Mouse (Mus musculus) hindbrain, postnatal 0 days (tissue): ENCODE measurements around the gene Npy. TPM values are rescaled to one million over a fixed set of nuclear protein-coding genes. Genes with fewer than 3 reads are reported as not detected.

Source experiments
- ATAC-seq: fragments of 200-750 bp; cut with Nextera tagmentation; 2 replicates; pipeline ENCODE4 v1.8.0; 2017; ENCODE audit warnings: mild to moderate bottlenecking, moderate TSS enrichment, moderate library complexity
- DNase-seq: peaks from one replicate; pipeline ENCODE4 v3.0.0-alpha.2; 2015; ENCODE audit warnings: low spot score
- H3K27ac ChIP-seq: fragments of 300-500 bp; sonication (generic); 2 replicates; pipeline ENCODE4 v1.5.1; 2014; ENCODE audit warnings: mild to moderate bottlenecking
- H3K27me3 ChIP-seq: fragments of 300-500 bp; sonication (generic); 2 replicates; pipeline ENCODE4 v1.6.1; 2014; ENCODE audit warnings: low read length, mixed read lengths; ENCODE audit not compliant: insufficient read depth
- H3K36me3 ChIP-seq: fragments of 300-500 bp; sonication (generic); 2 replicates; pipeline ENCODE4 v1.6.1; 2014; ENCODE audit warnings: low read length, mixed read lengths; ENCODE audit not compliant: insufficient read depth
- H3K4me1 ChIP-seq: fragments of 300-500 bp; sonication (generic); 2 replicates; pipeline ENCODE4 v1.6.1; 2014; ENCODE audit warnings: antibody characterized with exemption, low read length, mixed read lengths; ENCODE audit not compliant: insufficient read depth
- H3K4me2 ChIP-seq: fragments of 300-500 bp; sonication (generic); 2 replicates; pipeline ENCODE4 v1.6.1; 2014; ENCODE audit warnings: low read depth, mild to moderate bottlenecking, low read length, moderate library complexity, mixed read lengths
- H3K4me3 ChIP-seq: fragments of 300-500 bp; sonication (generic); 2 replicates; pipeline ENCODE4 v1.5.1; 2014; ENCODE audit warnings: low read length
- H3K9ac ChIP-seq: fragments of 300-500 bp; sonication (generic); replicated peaks from 2 replicates; pipeline ENCODE4 v1.6.1; 2014; ENCODE audit warnings: mild to moderate bottlenecking, low read length, moderate library complexity, mixed read lengths
- H3K9me3 ChIP-seq: fragments of 300-500 bp; sonication (generic); 2 replicates; pipeline ENCODE4 v1.6.1; 2016; ENCODE audit warnings: low read length, mixed read lengths
- CTCF ChIP-seq: IDR thresholded peaks from 2 replicates; pipeline ENCODE4 v1.5.1; 2016; ENCODE audit warnings: antibody characterized with exemption, control low read depth, low read depth
- WGBS: fragments of 180-500 bp; shearing (Covaris S2); extraction: QIAGEN DNeasy Blood & Tissue Kit; methylation state at CpG from one replicate; pipeline ENCODE4 v1.1.7; 2014; 5-methylcytosine and 5-hydroxymethylcytosine counted together
- polyA plus RNA-seq: library from polyadenylated mRNA; unstranded; fragments of >200 nt; fragmentation: Nextera tagmentation; extraction: Ambion mirVana; gene quantifications from 2 replicates; pipeline ENCODE4 v1.2.1, GENCODE M21; 2015
- total RNA-seq: library from RNA; depleted of rRNA; stranded (reverse); fragments of >200 nt; gene quantifications from 2 replicates; pipeline ENCODE4 v1.2.3, GENCODE M21; 2014

Npy gene
- total and polyA plus RNA-seq, 2 experiments from 2014 or later, result 117 to 120 TPM

DNA sequence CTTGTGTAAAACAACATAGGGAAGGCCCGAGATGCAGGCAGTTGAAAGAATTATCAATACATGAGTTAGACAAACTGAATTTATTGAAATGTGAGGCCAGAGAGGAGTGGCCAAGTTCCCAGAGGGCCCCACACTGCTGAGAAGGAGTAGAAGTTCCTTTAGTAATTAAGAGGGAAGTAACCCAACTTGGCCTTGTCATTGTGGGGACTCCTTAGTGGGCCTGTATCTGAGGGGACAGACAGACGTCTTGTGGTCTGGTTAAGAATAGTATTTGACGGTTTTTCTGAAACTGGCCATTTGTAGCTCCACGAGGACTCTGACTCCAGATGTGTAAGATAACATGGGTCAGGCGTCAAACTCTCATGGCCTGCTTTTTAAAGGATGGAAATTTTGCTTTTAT is 40.7 kb upstream of the Npy start:
- H3K4me1 ChIP-seq, result peaks cover 4% of the 10 kb centered on the region; the same call in 1 of the 2 replicates
- no peak for TF ChIP-seq CTCF
- no peaks in the 10 kb centered on the region for H3K9me3 ChIP-seq
- no peak for ATAC-seq
- no peak for DNase-seq
- no peak overlapping the region for H3K4me2 ChIP-seq
- WGBS, result 84% methylated on average over 5 of the region's 5 CpGs
- H3K36me3 ChIP-seq, result no peaks in the 10 kb centered on the region
- H3K4me3 ChIP-seq, result no peak overlapping the region
- no peak overlapping the region for H3K27ac ChIP-seq
- no peaks in the 10 kb centered on the region for H3K27me3 ChIP-seq
- H3K9ac ChIP-seq, result no peak overlapping the region

DNA sequence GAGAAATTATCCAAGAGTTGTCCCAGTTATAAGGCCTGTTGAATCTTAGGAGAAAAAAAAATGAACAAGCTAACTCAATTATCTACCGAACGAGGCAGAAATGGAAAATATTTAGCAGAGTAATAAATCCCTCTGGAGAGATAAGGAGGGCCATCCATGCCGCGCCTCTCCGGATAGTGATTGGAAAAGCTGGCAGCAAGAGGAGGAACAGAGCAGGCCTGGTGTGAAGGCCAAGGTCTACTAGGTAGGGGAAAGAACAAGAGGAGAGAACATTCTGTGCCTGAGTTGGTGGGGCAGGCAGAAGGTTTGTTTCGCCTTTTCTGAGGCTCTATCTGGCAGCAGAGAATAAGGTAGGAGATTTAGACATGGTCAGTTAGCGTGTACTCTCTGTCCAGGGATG is 39.8 kb upstream of the Npy start:
- DNase-seq, result no peak
- Histone ChIP-seq H3K4me1 (peaks cover 4% of the 10 kb centered on the region; the same call in 1 of the 2 replicates), H3K27me3 (no peaks in the 10 kb centered on the region), H3K27ac (no peak overlapping the region), H3K9ac (no peak overlapping the region), H3K9me3 (no peaks in the 10 kb centered on the region), H3K4me2 (no peak overlapping the region), H3K4me3 (no peak overlapping the region), H3K36me3 (no peaks in the 10 kb centered on the region)
- no peak for TF ChIP-seq CTCF
- ATAC-seq, result no peak
- 90% methylated on average over 7 of the region's 7 CpGs for WGBS

DNA sequence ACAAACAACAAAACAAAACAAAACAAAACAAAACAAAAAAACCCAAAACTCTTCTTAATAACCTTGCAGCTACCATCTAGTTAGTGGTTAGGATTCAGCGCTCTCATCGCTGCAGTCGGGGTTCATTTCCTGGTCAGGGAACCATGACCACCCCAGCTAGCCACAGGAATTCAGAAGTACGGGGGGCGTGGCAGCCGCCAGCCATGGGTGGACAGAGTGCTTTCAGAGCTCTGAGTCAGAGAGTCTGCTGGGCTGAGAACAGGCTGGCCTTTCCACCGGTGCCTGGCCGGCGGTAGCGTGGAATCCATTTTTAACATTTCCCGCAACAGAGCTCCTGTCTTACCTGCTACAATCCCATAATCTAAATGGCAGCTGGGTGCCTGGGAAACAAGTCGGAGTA is 30.0 kb upstream of the Npy start:
- 70% methylated on average over 12 of the region's 12 CpGs for WGBS

DNA sequence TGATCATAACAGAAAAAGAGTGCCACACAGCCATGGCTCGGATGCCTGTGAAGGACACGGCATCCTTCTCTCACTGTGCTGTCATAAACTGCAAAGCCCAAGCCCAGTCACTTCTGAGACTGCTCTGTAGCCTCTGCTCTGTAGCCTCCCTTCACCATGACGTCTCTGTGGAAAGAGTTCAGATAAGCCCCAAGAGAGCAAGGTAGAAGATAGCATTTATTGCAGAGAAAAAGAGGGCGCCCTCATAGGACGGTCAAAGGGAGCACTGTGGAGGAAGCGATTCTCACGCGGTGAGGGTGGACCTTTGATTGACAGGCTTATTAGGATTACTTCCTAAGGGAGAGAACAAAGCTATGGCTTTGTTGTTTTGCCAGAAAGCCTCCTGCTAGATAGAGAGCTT is 18.4 kb upstream of the Npy start:
- WGBS, result 47% methylated on average over 8 of the region's 8 CpGs

More for the DNA sequence above, 30.0 kb upstream of the Npy start:
- no peaks in the 10 kb centered on the region for H3K9me3 ChIP-seq
- DNase-seq (no peak), ATAC-seq (no peak)
- no peak for TF ChIP-seq CTCF
- no peaks in the 10 kb centered on the region for H3K4me1 ChIP-seq
- H3K9ac ChIP-seq, result no peak overlapping the region
- no peaks in the 10 kb centered on the region for H3K27me3 ChIP-seq
- H3K4me3 ChIP-seq, result no peak overlapping the region
- no peak overlapping the region for H3K4me2 ChIP-seq
- H3K27ac ChIP-seq, result no peak overlapping the region
- H3K36me3 ChIP-seq, result no peaks in the 10 kb centered on the region

DNA sequence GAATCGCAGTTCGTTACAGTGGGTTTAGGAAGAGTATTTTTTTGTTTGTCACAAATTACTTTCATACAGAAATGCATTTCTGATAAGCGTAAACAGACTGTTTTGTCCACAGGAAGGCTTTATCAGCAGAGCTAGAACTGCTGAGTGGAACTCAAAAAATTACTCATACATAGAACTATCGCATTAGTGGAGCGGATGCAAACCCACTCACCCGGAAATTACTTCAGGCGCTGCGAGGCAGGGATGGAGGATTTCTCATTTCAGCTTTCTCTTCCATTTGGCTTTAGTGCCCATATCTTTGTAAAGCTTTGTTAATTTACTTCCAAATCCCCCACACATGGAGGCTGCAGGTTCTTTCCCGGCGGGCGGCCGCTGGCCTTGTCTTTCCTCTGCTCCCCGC is 14.4 kb upstream of the Npy start:
- H3K27ac ChIP-seq, result no peak overlapping the region
- H3K4me1 ChIP-seq, result no peaks in the 10 kb centered on the region
- peak overlapping the region; percentile 47 for H3K4me2 ChIP-seq
- H3K4me3 ChIP-seq, result peak overlapping the region; percentile 2; the same call in 1 of the 2 replicates
- no peaks in the 10 kb centered on the region for H3K27me3 ChIP-seq
- DNase-seq (peak; percentile 29), ATAC-seq (no peak)
- no peaks in the 10 kb centered on the region for H3K9me3 ChIP-seq
- 0 out of 2 replicates have a peak overlapping the region, but pooled peaks have one; percentile 10 for H3K9ac ChIP-seq
- H3K36me3 ChIP-seq, result no peaks in the 10 kb centered on the region
- WGBS, result 25% methylated on average over 13 of the region's 13 CpGs
- no peak for TF ChIP-seq CTCF

More for the DNA sequence above, 18.4 kb upstream of the Npy start:
- no peaks in the 10 kb centered on the region for H3K9me3 ChIP-seq
- ATAC-seq (no peak), DNase-seq (no peak)
- TF ChIP-seq CTCF, result no peak
- H3K4me1 ChIP-seq, result no peaks in the 10 kb centered on the region
- no peak overlapping the region for H3K4me3 ChIP-seq
- H3K9ac ChIP-seq, result no peak overlapping the region
- no peaks in the 10 kb centered on the region for H3K27me3 ChIP-seq
- H3K36me3 ChIP-seq, result no peaks in the 10 kb centered on the region
- H3K4me2 ChIP-seq, result no peak overlapping the region
- H3K27ac ChIP-seq, result no peak overlapping the region

DNA sequence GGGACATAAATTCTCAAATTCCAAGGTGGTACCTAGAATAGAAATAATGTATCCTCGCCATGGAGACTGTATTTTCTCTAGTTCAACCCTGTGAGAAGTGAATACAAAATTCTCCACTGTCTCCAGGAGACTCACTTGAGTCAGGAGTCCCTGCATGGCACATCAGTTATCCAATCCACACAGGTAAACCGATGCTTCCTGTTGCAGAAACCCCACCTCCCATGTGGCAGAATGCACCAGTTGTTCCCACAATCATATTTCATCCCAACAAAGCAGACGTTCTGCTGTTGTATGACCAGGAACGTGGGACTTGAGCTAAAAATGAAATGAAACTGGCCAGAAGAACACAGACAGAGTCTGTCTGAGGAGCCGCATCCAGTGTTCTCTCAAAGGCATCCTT is 5.3 kb upstream of the Npy start:
- no peak overlapping the region for H3K27ac ChIP-seq
- no peak for DNase-seq
- WGBS, result 74% methylated on average over 5 of the region's 5 CpGs
- H3K4me1 ChIP-seq, result 0 out of 2 replicates have a peak, but pooled peaks cover 4% of the 10 kb centered on the region
- H3K36me3 ChIP-seq, result no peaks in the 10 kb centered on the region
- no peak overlapping the region for H3K9ac ChIP-seq
- no peak for TF ChIP-seq CTCF
- H3K4me3 ChIP-seq, result no peak overlapping the region
- H3K9me3 ChIP-seq, result no peaks in the 10 kb centered on the region
- H3K27me3 ChIP-seq, result no peaks in the 10 kb centered on the region
- no peak overlapping the region for H3K4me2 ChIP-seq
- no peak for ATAC-seq

DNA sequence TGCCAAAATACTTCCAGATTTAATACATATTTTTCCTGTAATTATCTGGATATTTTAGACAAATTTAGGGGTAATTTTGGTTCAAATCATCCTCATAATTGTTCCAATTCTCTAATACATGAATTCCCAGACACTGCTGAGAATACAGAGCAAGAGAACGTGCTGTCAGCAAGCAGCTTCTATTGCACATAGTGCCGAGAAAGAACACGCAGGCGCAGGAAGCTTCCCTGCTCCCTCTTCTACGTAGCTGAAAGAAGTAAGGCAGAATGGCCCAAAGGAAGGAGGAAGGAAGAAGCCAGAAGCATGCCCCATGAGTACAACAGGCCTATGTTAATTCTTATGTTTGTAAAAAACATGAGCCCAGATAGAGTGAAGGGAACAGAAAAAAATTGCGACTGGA is 4.9 kb upstream of the Npy start:
- no peak overlapping the region for H3K4me3 ChIP-seq
- no peak overlapping the region for H3K4me2 ChIP-seq
- H3K9me3 ChIP-seq, result no peaks in the 10 kb centered on the region
- no peak overlapping the region for H3K27ac ChIP-seq
- ATAC-seq (no peak), DNase-seq (no peak)
- H3K9ac ChIP-seq, result no peak overlapping the region
- no peaks in the 10 kb centered on the region for H3K36me3 ChIP-seq
- peaks cover 8% of the 10 kb centered on the region; the same call in 1 of the 2 replicates for H3K4me1 ChIP-seq
- 0 out of 2 replicates have a peak, but pooled peaks cover 2% of the 10 kb centered on the region for H3K27me3 ChIP-seq
- TF ChIP-seq CTCF, result no peak
- WGBS, result 72% methylated on average over 6 of the region's 6 CpGs
